Mouse (Mus musculus) gonadal fat pad, adult 2 months (tissue): ENCODE data around the gene Lins1. TPM values are rescaled to one million over a fixed set of nuclear protein-coding genes. Genes with fewer than 3 reads are reported as not detected.
A peak's percentile ranks its signal among the peaks of the same experiment; 100 is the strongest.

Experiments used
- DNase-seq: peaks from one replicate; pipeline ENCODE4 v3.0.0-alpha.2; 2012; ENCODE audit warnings: low read depth
- polyA plus RNA-seq: library from polyadenylated mRNA; depleted of rRNA; stranded (reverse); fragments of >200 nt; gene quantifications from 2 replicates; pipeline ENCODE4 v1.2.3, GENCODE M21; 2012; rRNA removed

Lins1 gene
- 13.2 and 16.1 TPM in 2 replicates for polyA plus RNA-seq

GRCm38 (mm10) chr7:66689620-66690360 lies at the start of gene Lins1:
TSS of gene Lins1 (plus strand) at chr7:66689889.
- peak; percentile 90 for DNase-seq

- no peak for DNase-seq
Observed at GRCm38 (mm10) chr7:66645736-66646135, 44.0 kb upstream of the Lins1 start.

GRCm38 (mm10) chr7:66649181-66649580 lies 40.5 kb upstream of the Lins1 start:
- DNase-seq, result no peak

- no peak for DNase-seq
Observed at GRCm38 (mm10) chr7:66650883-66651282, 38.8 kb upstream of the Lins1 start.

- DNase-seq, result no peak
Observed at GRCm38 (mm10) chr7:66652216-66652615, 37.5 kb upstream of the Lins1 start.

GRCm38 (mm10) chr7:66653596-66653995 lies 36.1 kb upstream of the Lins1 start:
- no peak for DNase-seq

GRCm38 (mm10) chr7:66655471-66655870 lies 34.2 kb upstream of the Lins1 start:
- no peak for DNase-seq

GRCm38 (mm10) chr7:66660291-66660690 lies 29.4 kb upstream of the Lins1 start:
- no peak for DNase-seq

- DNase-seq, result no peak
Observed at GRCm38 (mm10) chr7:66660972-66661371, 28.7 kb upstream of the Lins1 start.

GRCm38 (mm10) chr7:66661572-66661971 lies 28.1 kb upstream of the Lins1 start:
- DNase-seq, result peak; percentile 20

GRCm38 (mm10) chr7:66663548-66663947 lies 26.1 kb upstream of the Lins1 start:
- DNase-seq, result no peak

GRCm38 (mm10) chr7:66667064-66667463 lies 22.6 kb upstream of the Lins1 start:
- DNase-seq, result no peak

- no peak for DNase-seq
Observed at GRCm38 (mm10) chr7:66675800-66676199, 13.9 kb upstream of the Lins1 start.

GRCm38 (mm10) chr7:66682119-66682863 lies 7.4 kb upstream of the Lins1 start:
- no peak for DNase-seq

- DNase-seq, result no peak
Observed at GRCm38 (mm10) chr7:66688721-66689120, 968 bp upstream of the Lins1 start.

- DNase-seq, result no peak
Observed at GRCm38 (mm10) chr7:66689294-66689619, 432 bp upstream of the Lins1 start, which contains the start of gene Asb7. TSS of gene Asb7 (minus strand) at chr7:66689596.

- DNase-seq, result no peak
Observed at GRCm38 (mm10) chr7:66694467-66694866, 4.8 kb downstream of the Lins1 start.

- DNase-seq, result no peak
Observed at GRCm38 (mm10) chr7:66702721-66703120, 13.0 kb downstream of the Lins1 start.

- DNase-seq, result peak; percentile 83
Observed at GRCm38 (mm10) chr7:66704631-66705030, 14.9 kb downstream of the Lins1 start.

GRCm38 (mm10) chr7:66711166-66711565 lies 21.5 kb downstream of the Lins1 start:
- no peak for DNase-seq

- DNase-seq, result no peak
Observed at GRCm38 (mm10) chr7:66724514-66724913, 34.8 kb downstream of the Lins1 start.

- no peak for DNase-seq
Observed at GRCm38 (mm10) chr7:66724954-66725353, 35.3 kb downstream of the Lins1 start.

- peak; percentile 77 for DNase-seq
Observed at GRCm38 (mm10) chr7:66728072-66728471, 38.4 kb downstream of the Lins1 start.
